Mouse (Mus musculus) cerebellum, adult 8-10 months (tissue): ENCODE measurements at regions not wholly inside any gene's neighbourhood (a gene's known extent, or its start where the extent isn't known, plus 50 kb on each side); places are given as distances from the start of the nearest gene placed in this dataset.

Experiments used
- DNase-seq: peaks from one replicate; pipeline ENCODE4 v3.0.0; 2022

GRCm38 (mm10) chr14:111149653-111150052 is 394.7 kb upstream of the Slitrk6 start:
- DNase-seq, result peak; percentile 2

GRCm38 (mm10) chr14:111116600-111116999 is 361.7 kb upstream of the Slitrk6 start:
- DNase-seq, result no peak

- no peak for DNase-seq
Observed at GRCm38 (mm10) chr14:111103579-111103978, 348.6 kb upstream of the Slitrk6 start.

GRCm38 (mm10) chr14:111100257-111100656 is 345.3 kb upstream of the Slitrk6 start:
- no peak for DNase-seq

GRCm38 (mm10) chr14:111096229-111096628 is 341.3 kb upstream of the Slitrk6 start:
- DNase-seq, result no peak

- no peak for DNase-seq
Observed at GRCm38 (mm10) chr14:111074517-111074916, 319.6 kb upstream of the Slitrk6 start.

- DNase-seq, result no peak
Observed at GRCm38 (mm10) chr14:111073529-111073928, 318.6 kb upstream of the Slitrk6 start.
